Mouse (Mus musculus): ENCODE data around the gene Arhgef2. TPM values are rescaled to one million over a fixed set of nuclear protein-coding genes. Genes with fewer than 3 reads are reported as not detected.

Gene Arhgef2
- polyA plus RNA-seq, 1 experiment from 2014 or later, result 127 TPM

GRCm38 (mm10) chr3:88630849-88631341, 25.1 kb downstream of the Arhgef2 start:
- H3K9me3 ChIP-seq (ENCODE audit: low read depth, low read length), result no peaks in the 10 kb centered on the region
- H3K27ac ChIP-seq (ENCODE audit: low read depth), result no peak overlapping the region
- no peak overlapping the region for H3K4me3 ChIP-seq (ENCODE audit: low read depth, low read length)
- WGBS, result 57% methylated on average over 6 of the region's 6 CpGs
- TF ChIP-seq CTCF (IDR thresholded peaks at IDR 0.05; ENCODE audit: low read depth), result no peak
- peaks cover 5% of the 10 kb centered on the region; the same call in 1 of the 2 replicates for H3K4me1 ChIP-seq (ENCODE audit: insufficient read depth)
- H3K27me3 ChIP-seq (ENCODE audit: insufficient read depth, low read length), result no peaks in the 10 kb centered on the region
- no peak overlapping the region for H3K9ac ChIP-seq
- DNase-seq (peak; percentile 31), ATAC-seq (ENCODE audit: insufficient read depth) (0 out of 2 replicates have a peak, but pooled peaks have one; percentile 32)
- no peak overlapping the region for H3K4me2 ChIP-seq
- peaks cover 86% of the 10 kb centered on the region for H3K36me3 ChIP-seq (ENCODE audit: insufficient read depth)

DNA sequence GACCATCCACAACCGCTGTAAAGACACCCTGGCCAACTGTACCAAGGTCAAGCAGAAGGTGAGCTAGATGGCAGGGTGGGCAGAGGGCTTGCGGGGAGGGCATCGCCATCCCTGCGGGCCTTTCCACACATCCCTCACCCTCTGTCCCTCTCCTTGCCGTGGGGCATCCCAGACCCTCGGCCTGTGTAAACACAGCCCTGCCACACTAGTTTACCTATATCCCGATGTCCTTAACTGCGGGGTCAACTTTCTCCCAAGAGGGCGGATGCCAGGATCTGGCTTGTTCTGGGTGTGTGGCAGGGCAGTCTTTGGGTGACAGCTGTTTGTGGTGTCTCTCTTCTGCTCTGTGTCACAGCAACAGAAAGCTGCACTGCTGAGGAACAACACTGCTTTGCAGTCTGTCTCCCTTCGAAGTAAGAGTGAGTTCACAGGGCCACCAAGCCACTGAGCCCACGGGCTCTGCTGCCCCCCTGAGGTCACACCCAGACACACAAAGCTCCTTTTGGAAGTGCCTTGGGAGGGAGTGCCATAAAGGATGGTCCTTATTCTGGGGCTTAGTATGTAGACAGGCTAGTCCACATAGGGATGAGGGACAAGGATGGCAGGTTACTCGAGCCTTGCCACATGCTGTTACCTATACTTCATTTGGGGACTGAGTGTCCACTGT, 26.3 kb downstream of the Arhgef2 start:
- H3K4me3 ChIP-seq (ENCODE audit: low read depth, low read length), result no peak overlapping the region
- TF ChIP-seq CTCF (IDR thresholded peaks at IDR 0.05; ENCODE audit: low read depth), result peak; percentile 70
- H3K27me3 ChIP-seq (ENCODE audit: insufficient read depth, low read length), result no peaks in the 10 kb centered on the region
- ATAC-seq (ENCODE audit: insufficient read depth) (no peak), DNase-seq (peak; percentile 72)
- H3K4me1 ChIP-seq (ENCODE audit: insufficient read depth), result peaks cover 5% of the 10 kb centered on the region; the same call in 1 of the 2 replicates
- no peak overlapping the region for H3K9ac ChIP-seq
- WGBS, result 67% methylated on average over 12 of the region's 12 CpGs
- H3K27ac ChIP-seq (ENCODE audit: low read depth), result no peak overlapping the region
- no peak overlapping the region for H3K4me2 ChIP-seq
- H3K36me3 ChIP-seq (ENCODE audit: insufficient read depth), result peaks cover 91% of the 10 kb centered on the region
- H3K9me3 ChIP-seq (ENCODE audit: low read depth, low read length), result no peaks in the 10 kb centered on the region

GRCm38 (mm10) chr3:88633056-88633455, 27.3 kb downstream of the Arhgef2 start:
- Histone ChIP-seq H3K4me3 (ENCODE audit: low read depth, low read length) (no peak overlapping the region), H3K36me3 (ENCODE audit: insufficient read depth) (peaks cover 91% of the 10 kb centered on the region), H3K27ac (ENCODE audit: low read depth) (no peak overlapping the region), H3K4me2 (no peak overlapping the region), H3K9me3 (ENCODE audit: low read depth, low read length) (no peaks in the 10 kb centered on the region), H3K9ac (no peak overlapping the region), H3K27me3 (ENCODE audit: insufficient read depth, low read length) (no peaks in the 10 kb centered on the region), H3K4me1 (ENCODE audit: insufficient read depth) (peaks cover 5% of the 10 kb centered on the region; the same call in 1 of the 2 replicates)
- ATAC-seq (ENCODE audit: insufficient read depth) (no peak), DNase-seq (no peak)
- TF ChIP-seq CTCF (IDR thresholded peaks at IDR 0.05; ENCODE audit: low read depth), result no peak
- 96% methylated on average over 10 of the region's 10 CpGs for WGBS

- H3K36me3 ChIP-seq (ENCODE audit: insufficient read depth), result peaks cover 98% of the 10 kb centered on the region
- ATAC-seq (ENCODE audit: insufficient read depth) (no peak), DNase-seq (no peak)
- H3K4me2 ChIP-seq, result no peak overlapping the region
- H3K4me1 ChIP-seq (ENCODE audit: insufficient read depth), result no peaks in the 10 kb centered on the region
- WGBS, result 91% methylated on average over 19 of the region's 19 CpGs
- no peaks in the 10 kb centered on the region for H3K9me3 ChIP-seq (ENCODE audit: low read depth, low read length)
- H3K27ac ChIP-seq (ENCODE audit: low read depth), result no peak overlapping the region
- no peaks in the 10 kb centered on the region for H3K27me3 ChIP-seq (ENCODE audit: insufficient read depth, low read length)
- no peak for TF ChIP-seq CTCF (IDR thresholded peaks at IDR 0.05; ENCODE audit: low read depth)
- H3K9ac ChIP-seq, result no peak overlapping the region
- H3K4me3 ChIP-seq (ENCODE audit: low read depth, low read length), result no peak overlapping the region
These were observed 29.9 kb downstream of the Arhgef2 start for GRCm38 (mm10) chr3:88635506-88636275.

GRCm38 (mm10) chr3:88636555-88636986, 30.8 kb downstream of the Arhgef2 start:
- Histone ChIP-seq H3K27me3 (ENCODE audit: insufficient read depth, low read length) (no peaks in the 10 kb centered on the region), H3K27ac (ENCODE audit: low read depth) (no peak overlapping the region), H3K4me1 (ENCODE audit: insufficient read depth) (no peaks in the 10 kb centered on the region), H3K36me3 (ENCODE audit: insufficient read depth) (peaks cover 98% of the 10 kb centered on the region), H3K4me3 (ENCODE audit: low read depth, low read length) (no peak overlapping the region), H3K9me3 (ENCODE audit: low read depth, low read length) (no peaks in the 10 kb centered on the region), H3K4me2 (no peak overlapping the region), H3K9ac (no peak overlapping the region)
- 93% methylated on average over 8 of the region's 8 CpGs for WGBS
- DNase-seq (no peak), ATAC-seq (ENCODE audit: insufficient read depth) (no peak)
- TF ChIP-seq CTCF (IDR thresholded peaks at IDR 0.05; ENCODE audit: low read depth), result no peak

GRCm38 (mm10) chr3:88637134-88637533, 31.4 kb downstream of the Arhgef2 start:
- WGBS, result 93% methylated on average over 5 of the region's 5 CpGs
- H3K4me3 ChIP-seq (ENCODE audit: low read depth, low read length), result no peak overlapping the region
- H3K4me2 ChIP-seq, result no peak overlapping the region
- no peak; the same call in 1 of the 2 replicates for TF ChIP-seq CTCF (IDR thresholded peaks at IDR 0.05; ENCODE audit: low read depth)
- H3K36me3 ChIP-seq (ENCODE audit: insufficient read depth), result peaks cover 98% of the 10 kb centered on the region
- no peak overlapping the region for H3K9ac ChIP-seq
- no peak overlapping the region for H3K27ac ChIP-seq (ENCODE audit: low read depth)
- H3K9me3 ChIP-seq (ENCODE audit: low read depth, low read length), result no peaks in the 10 kb centered on the region
- DNase-seq (no peak), ATAC-seq (ENCODE audit: insufficient read depth) (no peak)
- no peaks in the 10 kb centered on the region for H3K4me1 ChIP-seq (ENCODE audit: insufficient read depth)
- no peaks in the 10 kb centered on the region for H3K27me3 ChIP-seq (ENCODE audit: insufficient read depth, low read length)

DNA sequence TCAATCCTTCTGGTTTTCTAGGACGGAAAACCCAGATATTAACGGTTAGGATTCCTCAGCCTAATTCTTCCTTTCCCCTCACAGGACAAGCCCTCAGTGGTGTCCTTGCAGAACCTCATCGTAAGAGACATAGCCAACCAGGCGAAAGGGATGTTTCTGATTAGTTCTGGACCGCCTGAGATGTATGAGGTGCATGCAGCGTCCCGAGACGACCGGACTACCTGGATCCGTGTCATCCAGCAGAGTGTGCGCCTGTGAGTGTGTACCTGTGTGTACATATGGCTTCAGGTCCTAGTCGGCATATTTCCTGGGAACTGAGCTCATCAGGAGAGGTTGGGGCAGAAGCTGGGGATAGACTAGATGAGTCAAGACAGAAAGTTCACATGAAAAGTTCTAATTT, 33.5 kb downstream of the Arhgef2 start:
- no peak for ATAC-seq (ENCODE audit: insufficient read depth)
- Histone ChIP-seq H3K36me3 (ENCODE audit: insufficient read depth) (peaks cover 98% of the 10 kb centered on the region), H3K9ac (no peak overlapping the region), H3K4me2 (no peak overlapping the region), H3K27ac (ENCODE audit: low read depth) (no peak overlapping the region), H3K9me3 (ENCODE audit: low read depth, low read length) (no peaks in the 10 kb centered on the region), H3K4me3 (ENCODE audit: low read depth, low read length) (no peak overlapping the region), H3K4me1 (ENCODE audit: insufficient read depth) (no peaks in the 10 kb centered on the region), H3K27me3 (ENCODE audit: insufficient read depth, low read length) (no peaks in the 10 kb centered on the region)
- 95% methylated on average over 12 of the region's 12 CpGs for WGBS
- no peak for DNase-seq
- TF ChIP-seq CTCF (IDR thresholded peaks at IDR 0.05; ENCODE audit: low read depth), result no peak
